Mouse (Mus musculus) stomach, postnatal 0 days (tissue): ENCODE results near the gene Pms1. TPM values are rescaled to one million over a fixed set of nuclear protein-coding genes. Genes with fewer than 3 reads are reported as not detected.
"Not testable (repeated sequence)": the region's sequence is repeated elsewhere in the genome, so short reads cannot be mapped to it uniquely, and the experiment has no call there.

Experiments used
- ATAC-seq: fragments of 200-750 bp; cut with Nextera tagmentation; 2 replicates; pipeline ENCODE4 v1.8.0; 2017; ENCODE audit not compliant: low FRiP score, low TSS enrichment
- DNase-seq: peaks from one replicate; pipeline ENCODE4 v3.0.0-alpha.2; 2016; ENCODE audit warnings: low spot score
- H3K27ac ChIP-seq: fragments of 300-500 bp; sonication (generic); replicated peaks from 2 replicates; pipeline ENCODE4 v1.5.1; 2014; ENCODE audit warnings: mild to moderate bottlenecking, control low read depth
- H3K27me3 ChIP-seq: fragments of 300-500 bp; sonication (generic); 2 replicates; pipeline ENCODE4 v1.6.1; 2014; ENCODE audit warnings: low read length; ENCODE audit not compliant: control insufficient read depth, insufficient read depth
- H3K36me3 ChIP-seq: fragments of 300-500 bp; sonication (generic); 2 replicates; pipeline ENCODE4 v1.6.1; 2014; ENCODE audit warnings: low read length, mixed read lengths; ENCODE audit not compliant: control insufficient read depth, insufficient read depth
- H3K4me1 ChIP-seq: fragments of 300-500 bp; sonication (generic); replicated peaks from 2 replicates; pipeline ENCODE4 v1.6.1; 2014; ENCODE audit warnings: antibody characterized with exemption; ENCODE audit not compliant: control insufficient read depth, insufficient read depth
- H3K4me2 ChIP-seq: fragments of 300-500 bp; sonication (generic); replicated peaks from 2 replicates; pipeline ENCODE4 v1.6.1; 2014; ENCODE audit warnings: low read depth, mild to moderate bottlenecking, control low read depth, moderate library complexity
- H3K4me3 ChIP-seq: fragments of 300-500 bp; sonication (generic); 2 replicates; pipeline ENCODE4 v1.5.1; 2014; ENCODE audit warnings: low read depth, low read length, control low read depth
- H3K9ac ChIP-seq: fragments of 300-500 bp; sonication (generic); 2 replicates; pipeline ENCODE4 v1.6.1; 2014; ENCODE audit warnings: mild to moderate bottlenecking, low read length, control low read depth, mixed read lengths
- H3K9me3 ChIP-seq: fragments of 300-500 bp; sonication (generic); 2 replicates; pipeline ENCODE4 v1.6.1; 2016; ENCODE audit warnings: low read length; ENCODE audit not compliant: control insufficient read depth
- CTCF ChIP-seq: IDR thresholded peaks from 2 replicates; pipeline ENCODE4 v1.5.1; 2016; ENCODE audit warnings: antibody characterized with exemption, low read depth, mild to moderate bottlenecking, moderate library complexity
- EP300 ChIP-seq: optimal IDR thresholded peaks from 2 replicates; pipeline ENCODE3; 2016; ENCODE audit warnings: antibody characterized with exemption
- WGBS: fragments of 180-500 bp; shearing (Covaris S2); extraction: QIAGEN DNeasy Blood & Tissue Kit; methylation state at CpG from one replicate; pipeline ENCODE4 v1.1.7; 2014; 5-methylcytosine and 5-hydroxymethylcytosine counted together
- polyA plus RNA-seq: library from polyadenylated mRNA; unstranded; fragments of >200 nt; fragmentation: Nextera tagmentation; extraction: Ambion mirVana; gene quantifications from 2 replicates; pipeline ENCODE4 v1.2.1, GENCODE M21; 2015

Gene Pms1
- polyA plus RNA-seq = 4.7 TPM in 2 replicates

DNA sequence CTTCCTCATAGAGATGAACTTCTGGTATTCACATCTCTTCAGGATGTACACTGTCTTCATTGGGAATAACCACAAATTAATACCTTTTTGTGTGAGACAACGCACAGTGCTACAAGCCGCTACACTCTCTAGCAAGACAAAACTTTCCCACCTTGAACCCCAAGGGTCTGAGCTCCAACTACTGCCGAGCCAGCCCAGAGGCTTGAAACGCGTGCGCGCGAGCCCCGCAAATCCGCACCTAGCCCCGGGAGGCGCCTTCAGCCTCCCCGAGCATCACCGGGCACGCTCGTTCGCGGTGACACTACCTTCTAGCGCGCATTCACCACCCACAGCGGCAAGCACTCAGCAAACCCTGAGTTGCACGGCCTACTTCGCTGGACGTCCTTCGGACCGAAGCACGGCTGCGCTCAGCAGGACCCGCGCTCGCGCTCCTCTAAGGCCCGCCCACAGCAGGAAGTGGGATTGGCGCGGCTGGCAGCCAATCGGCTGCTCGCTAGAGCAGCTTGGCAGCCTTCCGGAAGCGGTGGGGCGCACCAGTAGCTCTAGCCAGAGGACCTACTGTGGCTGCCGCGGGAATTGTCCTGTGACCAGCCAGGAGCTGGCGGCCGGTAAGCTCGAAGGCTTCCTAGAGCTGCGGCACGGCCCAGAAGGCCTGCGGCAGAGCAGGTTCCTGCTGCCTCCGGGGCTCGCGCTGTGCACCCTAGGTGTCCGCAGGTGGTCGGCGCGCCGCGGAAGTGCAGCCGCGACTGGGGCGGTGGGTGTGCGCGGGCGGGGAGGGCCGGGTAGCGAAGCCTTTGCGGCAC lies at the start of gene Pms1, which contains the start of the genes Ormdl1 and Gm28778:
Gene Pms1, minus strand, starts transcription at position 438 of the 803 bp plus-strand sequence.
Gene Ormdl1, plus strand, starts transcription at position 515 of the 803 bp plus-strand sequence.
Gene Gm28778, plus strand, starts transcription at position 531 of the 803 bp plus-strand sequence.
- TF ChIP-seq CTCF (peak; percentile 21; the same call in 1 of the 2 replicates), EP300 (no peak)
- H3K27me3 ChIP-seq = no peaks in the 10 kb centered on the region
- WGBS = under 1% methylated on average over 63 of the region's 66 CpGs
- H3K36me3 ChIP-seq = no peaks in the 10 kb centered on the region
- peak within 1 kb of the TSS; percentile 90 for H3K27ac ChIP-seq
- peak within 1 kb of the TSS; percentile 80 for H3K9ac ChIP-seq
- DNase-seq = peak; percentile 97
- ATAC-seq = peak; percentile 100
- peak within 1 kb of the TSS; percentile 88 for H3K4me2 ChIP-seq
- H3K4me1 ChIP-seq = no peaks in the 10 kb centered on the region
- peak within 1 kb of the TSS; percentile 84 for H3K4me3 ChIP-seq
- H3K9me3 ChIP-seq = no peaks in the 10 kb centered on the region

DNA sequence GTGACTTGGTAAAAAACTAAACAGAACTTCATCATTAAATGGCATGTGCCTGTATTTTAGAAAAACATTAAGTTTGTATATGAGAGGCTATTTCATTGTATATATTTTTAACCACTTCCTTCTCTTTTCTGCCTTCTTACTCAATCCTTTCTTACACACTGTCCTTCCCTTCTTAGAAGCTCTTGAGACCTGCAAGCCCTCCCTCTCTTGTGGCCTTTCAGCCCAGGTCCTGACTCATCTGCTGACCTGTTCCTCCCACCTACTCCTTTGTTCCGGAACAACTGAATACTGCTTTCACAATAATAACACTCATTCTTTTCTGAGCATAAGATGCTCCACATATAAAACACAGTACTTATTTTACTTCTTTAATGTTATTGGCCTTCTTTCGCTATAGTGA lies 44.3 kb upstream of the Pms1 start:
- no peak overlapping the region for H3K9ac ChIP-seq
- 98% methylated on average over 2 of the region's 2 CpGs for WGBS
- DNase-seq (no peak), ATAC-seq (no peak)
- H3K27me3 ChIP-seq = no peaks in the 10 kb centered on the region
- H3K4me3 ChIP-seq = no peak overlapping the region
- H3K4me1 ChIP-seq = no peaks in the 10 kb centered on the region
- TF ChIP-seq CTCF (no peak), EP300 (no peak)
- H3K9me3 ChIP-seq = no peaks in the 10 kb centered on the region
- no peak overlapping the region for H3K4me2 ChIP-seq
- 0 out of 2 replicates have a peak, but pooled peaks cover 2% of the 10 kb centered on the region for H3K36me3 ChIP-seq
- H3K27ac ChIP-seq = no peak overlapping the region

DNA sequence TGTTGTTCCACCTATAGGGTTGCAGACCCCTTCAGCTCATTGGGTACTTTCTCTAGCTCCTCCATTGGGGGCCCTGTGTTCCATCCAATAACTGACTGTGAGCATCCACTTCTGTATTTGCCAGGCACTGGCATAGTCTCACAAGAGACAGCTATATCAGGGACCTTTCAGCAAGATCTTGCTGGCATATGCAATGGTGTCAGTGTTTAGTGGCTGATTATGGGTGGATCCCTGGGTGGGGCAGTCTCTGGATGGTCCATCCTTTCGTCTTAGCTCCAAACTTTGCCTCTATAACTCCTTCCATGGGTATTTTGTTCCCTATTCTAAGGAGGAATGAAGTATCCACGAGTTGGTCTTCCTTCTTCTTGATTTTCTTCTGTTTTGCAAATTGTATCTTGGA lies 40.6 kb upstream of the Pms1 start:
- not testable (repeated sequence) for H3K9me3 ChIP-seq, H3K9ac ChIP-seq, H3K4me2 ChIP-seq, H3K27me3 ChIP-seq, H3K27ac ChIP-seq, ATAC-seq, H3K36me3 ChIP-seq, H3K4me3 ChIP-seq, DNase-seq, H3K4me1 ChIP-seq
- 65% methylated on average over 2 of the region's 2 CpGs for WGBS

DNA sequence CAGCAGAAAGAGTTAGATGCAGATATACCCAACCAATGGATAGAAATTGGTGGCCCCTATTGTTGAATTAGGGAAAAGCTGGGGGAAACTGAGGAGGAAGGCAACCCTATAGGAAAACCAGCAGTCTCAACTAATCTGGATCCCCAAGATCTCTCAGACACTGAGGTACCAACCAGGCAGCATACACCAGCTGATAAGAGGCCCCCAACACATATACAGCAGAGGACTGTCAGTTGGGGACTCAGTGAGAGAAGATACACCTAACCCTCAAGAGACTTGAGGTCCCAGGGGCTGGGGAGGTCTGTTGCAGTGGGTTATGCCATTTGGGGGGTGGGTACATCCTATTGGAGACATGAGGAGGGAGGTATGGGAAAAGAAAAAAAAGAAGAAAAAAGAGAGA lies 38.6 kb upstream of the Pms1 start:
- Histone ChIP-seq H3K9ac (no peak overlapping the region), H3K4me1 (no peaks in the 10 kb centered on the region), H3K36me3 (no peaks in the 10 kb centered on the region), H3K27ac (no peak overlapping the region), H3K27me3 (no peaks in the 10 kb centered on the region), H3K4me2 (no peak overlapping the region), H3K4me3 (no peak overlapping the region), H3K9me3 (no peaks in the 10 kb centered on the region)
- no peak for ATAC-seq
- TF ChIP-seq EP300 (no peak), CTCF (no peak)
- DNase-seq = no peak

DNA sequence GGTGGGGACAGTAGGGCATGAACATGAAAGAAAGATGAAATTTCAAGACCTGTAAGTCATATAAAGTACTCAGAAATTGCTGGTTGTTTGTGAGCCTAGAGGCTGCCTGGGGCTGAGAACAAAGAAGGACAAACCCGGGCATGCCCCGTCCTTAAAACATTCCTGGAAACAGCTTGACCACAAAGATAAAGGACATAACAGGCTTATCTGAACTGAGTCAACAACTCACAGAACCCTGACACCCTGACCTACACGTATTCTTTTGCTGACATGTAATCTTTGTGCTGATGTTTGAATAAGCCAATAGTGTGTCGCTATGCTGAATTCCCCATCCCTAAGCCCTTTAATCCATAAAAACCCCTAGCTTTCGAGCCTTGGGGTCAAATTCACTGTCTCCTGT lies 36.7 kb upstream of the Pms1 start:
- not testable (repeated sequence) for H3K4me2 ChIP-seq, H3K4me3 ChIP-seq, DNase-seq, H3K4me1 ChIP-seq, H3K27me3 ChIP-seq, ATAC-seq, H3K36me3 ChIP-seq, H3K9me3 ChIP-seq, H3K27ac ChIP-seq, H3K9ac ChIP-seq
- WGBS = 50% methylated on average over 5 of the region's 5 CpGs

DNA sequence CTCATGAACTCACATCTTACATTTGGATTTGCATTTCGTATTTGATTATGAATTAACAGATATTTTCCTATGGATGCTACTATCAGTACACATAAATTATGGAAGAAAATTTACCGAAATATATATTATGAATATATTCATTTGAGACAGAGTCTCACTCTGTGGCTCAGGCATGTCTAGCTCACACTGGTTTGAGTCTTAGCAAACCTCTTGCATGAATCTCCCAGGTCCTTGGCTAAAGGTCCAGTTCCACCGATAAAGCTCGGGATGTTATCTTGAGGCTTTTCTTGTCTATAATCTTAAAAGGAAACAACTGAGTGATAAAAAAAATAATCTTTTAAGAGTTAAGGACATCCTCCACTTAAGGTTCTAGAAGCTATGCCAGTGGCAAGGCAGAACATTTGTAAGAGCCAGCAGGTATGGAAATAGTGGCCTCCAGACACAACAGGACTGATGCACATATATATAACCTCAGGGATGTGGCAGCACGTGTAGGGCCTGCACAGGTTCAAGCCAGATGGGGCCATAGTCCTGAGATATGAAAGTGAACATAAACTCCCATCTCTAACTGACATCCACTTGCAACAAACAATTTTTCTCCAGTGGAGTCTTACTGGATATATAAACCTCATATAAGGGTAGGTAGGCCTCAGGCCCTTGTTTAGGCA lies 28.1 kb upstream of the Pms1 start:
- no peaks in the 10 kb centered on the region for H3K9me3 ChIP-seq
- no peak overlapping the region for H3K4me2 ChIP-seq
- DNase-seq = no peak
- no peaks in the 10 kb centered on the region for H3K27me3 ChIP-seq
- H3K4me1 ChIP-seq = no peaks in the 10 kb centered on the region
- WGBS = 91% methylated on average over 5 of the region's 5 CpGs
- H3K36me3 ChIP-seq = no peaks in the 10 kb centered on the region
- no peak overlapping the region for H3K27ac ChIP-seq
- H3K9ac ChIP-seq = no peak overlapping the region
- no peak overlapping the region for H3K4me3 ChIP-seq
- TF ChIP-seq CTCF = no peak
- no peak for TF ChIP-seq EP300
- no peak for ATAC-seq
